Mouse (Mus musculus): ENCODE results near the gene Rer1.

Rer1 gene

GRCm38 (mm10) chr4:155076677-155077076 lies 9.5 kb downstream of the Rer1 start:
- in situ Hi-C loops (cut with MboI, MseI): no loop called here

- in situ Hi-C loops (cut with MboI, MseI): no loop called here
Measured at GRCm38 (mm10) chr4:155075813-155076212, 10.4 kb downstream of the Rer1 start.

- in situ Hi-C loops (cut with MboI, MseI): no loop called here
Measured at GRCm38 (mm10) chr4:155075137-155075536, 11.0 kb downstream of the Rer1 start.

- in situ Hi-C loops (cut with MboI, MseI): no loop called here
Measured at GRCm38 (mm10) chr4:155074418-155074817, 11.8 kb downstream of the Rer1 start.

- in situ Hi-C loops (cut with MboI, MseI): no loop called here
Measured at GRCm38 (mm10) chr4:155070921-155071320, 15.3 kb downstream of the Rer1 start.

- in situ Hi-C loops (cut with MboI, MseI): no loop called here
Measured at GRCm38 (mm10) chr4:155070199-155070598, 16.0 kb downstream of the Rer1 start.

- in situ Hi-C loops (cut with MboI, MseI): loop anchor here in 1 of 2 experiments (5.0 to 10.0 kb wide), 2 partner anchors 84 to 202 kb away; partner anchors contain the start of gene Mmel1
Measured at GRCm38 (mm10) chr4:155069191-155069590, 17.0 kb downstream of the Rer1 start.

- in situ Hi-C loops (cut with MboI, MseI): loop anchor here in 1 of 2 experiments (5.0 to 10.0 kb wide), 2 partner anchors 84 to 201 kb away; partner anchors contain the start of gene Mmel1
Measured at GRCm38 (mm10) chr4:155068357-155068972, 17.7 kb downstream of the Rer1 start.

- in situ Hi-C loops (cut with MboI, MseI): loop anchor here in 1 of 2 experiments (5.0 to 10.0 kb wide), 2 partner anchors 82 to 200 kb away; partner anchors contain the start of gene Mmel1
Measured at GRCm38 (mm10) chr4:155066834-155067522, 19.2 kb downstream of the Rer1 start, which contains the start of gene Pex10. Gene Pex10 (plus strand): TSS chr4:155067016.

- in situ Hi-C loops (cut with MboI, MseI): loop anchor here in 1 of 2 experiments (5.0 to 10.0 kb wide), 2 partner anchors 81 to 199 kb away; partner anchors contain the start of gene Mmel1
Measured at GRCm38 (mm10) chr4:155065970-155066833, 20.0 kb downstream of the Rer1 start.

GRCm38 (mm10) chr4:155064474-155064873 lies 21.7 kb downstream of the Rer1 start:
- in situ Hi-C loops (cut with MboI, MseI): loop anchor here (5.0 to 10.0 kb wide), 2 partner anchors 77 to 80 kb away; no protein-coding TSS in a partner anchor

- in situ Hi-C loops (cut with MboI, MseI): loop anchor here (5.0 to 10.0 kb wide), 2 partner anchors 77 to 79 kb away; no protein-coding TSS in a partner anchor
Measured at GRCm38 (mm10) chr4:155063895-155064294, 22.3 kb downstream of the Rer1 start.

GRCm38 (mm10) chr4:155058325-155058724 lies 27.9 kb downstream of the Rer1 start:
- in situ Hi-C loops (cut with MboI, MseI): no loop called here

- in situ Hi-C loops (cut with MboI, MseI): no loop called here
Measured at GRCm38 (mm10) chr4:155056724-155057123, 29.5 kb downstream of the Rer1 start, which contains the start of gene Plch2. Gene Plch2 (minus strand): TSS chr4:155056784.

- in situ Hi-C loops (cut with MboI, MseI): loop anchor here in 1 of 2 experiments (5.0 kb wide), 1 partner anchor 183 kb away; the partner anchor contains the start of gene Mmel1
Measured at GRCm38 (mm10) chr4:155050116-155050515, 36.1 kb downstream of the Rer1 start.

- in situ Hi-C loops (cut with MboI, MseI): no loop called here
Measured at GRCm38 (mm10) chr4:155046636-155047035, 39.5 kb downstream of the Rer1 start.

GRCm38 (mm10) chr4:155043289-155043625 lies 42.9 kb downstream of the Rer1 start:
- in situ Hi-C loops (cut with MboI, MseI): no loop called here

- in situ Hi-C loops (cut with MboI, MseI): no loop called here
Measured at GRCm38 (mm10) chr4:155042606-155043288, 43.4 kb downstream of the Rer1 start.

- in situ Hi-C loops (cut with MboI, MseI): no loop called here
Measured at GRCm38 (mm10) chr4:155040696-155041095, 45.5 kb downstream of the Rer1 start.

- in situ Hi-C loops (cut with MboI, MseI): no loop called here
Measured at GRCm38 (mm10) chr4:155040197-155040596, 46.0 kb downstream of the Rer1 start.

GRCm38 (mm10) chr4:155034787-155035186 lies 51.4 kb downstream of the Rer1 start:
- in situ Hi-C loops (cut with MboI, MseI): no loop called here

Measured in T-helper 17 cell (primary cell).